Mouse (Mus musculus) hindlimb bud, embryonic 11.5 days (tissue): ENCODE results near the gene Gm853.
"Not testable (repeated sequence)": the region's sequence is repeated elsewhere in the genome, so short reads cannot be mapped to it uniquely, and the experiment has no call there.

Experiments
- DNase-seq: peaks from one replicate; pipeline ENCODE4 v3.0.0-alpha.2; 2012; ENCODE audit warnings: low read depth, low spot score; ENCODE audit errors: extremely low spot score

The Gm853 gene

DNA sequence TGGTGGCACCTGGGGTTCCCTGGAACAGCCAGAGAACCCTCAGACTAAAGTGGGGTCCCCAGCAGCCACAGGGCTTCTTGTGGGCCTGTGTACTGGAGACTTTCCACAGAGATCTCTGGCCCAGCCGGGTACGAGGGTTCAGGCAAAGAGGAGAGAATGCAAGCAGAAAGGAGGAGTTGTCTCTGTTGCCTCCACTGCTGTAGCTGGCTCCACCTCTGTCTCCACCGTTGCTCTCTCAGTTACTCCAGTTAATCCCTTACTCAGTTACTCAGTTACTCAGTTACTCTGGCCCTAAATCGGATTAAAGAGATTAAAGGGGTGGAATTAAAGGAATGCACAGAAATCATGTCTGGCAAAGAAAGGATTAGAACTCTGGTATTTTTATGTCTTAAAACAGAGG is at the start of gene Gm853:
TSS of gene Gm853 (minus strand) at position 223 of the 400 bp plus-strand sequence.
- no peak for DNase-seq

DNA sequence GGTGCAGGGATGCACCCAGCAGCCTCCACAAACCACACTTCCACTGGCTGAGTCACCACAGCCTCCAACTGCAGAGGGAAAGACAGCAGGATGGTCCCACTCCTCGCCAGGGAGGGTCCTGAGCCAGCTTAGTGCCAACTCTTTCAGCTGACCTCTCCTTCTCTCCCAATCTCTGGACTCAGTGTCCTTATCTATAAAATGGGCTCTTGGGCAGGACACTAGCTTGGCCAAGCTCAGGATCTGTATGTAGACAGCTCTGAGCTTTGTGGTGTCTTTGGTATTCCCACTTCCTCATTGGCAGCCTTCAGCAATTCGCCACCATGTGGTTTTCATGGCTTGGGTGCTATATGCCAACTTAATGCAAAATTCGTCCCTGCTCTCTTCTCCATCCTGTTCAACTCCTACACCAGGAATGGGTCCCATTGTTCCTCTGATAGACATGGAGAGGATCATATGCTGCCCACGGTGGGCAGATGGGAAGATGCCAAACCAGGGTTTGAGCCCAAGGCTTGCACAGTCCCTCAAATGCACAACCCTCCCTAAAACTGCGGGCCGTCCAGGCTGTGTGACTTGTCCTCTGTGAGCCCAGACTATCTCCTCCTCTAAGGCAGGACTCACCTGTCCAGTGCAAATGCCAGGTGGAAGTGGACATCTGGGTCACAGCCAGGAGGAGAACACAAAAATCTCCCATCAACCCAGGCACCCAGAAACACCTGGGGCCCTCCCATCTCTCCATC is 48.6 kb upstream of the Gm853 start:
- no peak for DNase-seq

DNA sequence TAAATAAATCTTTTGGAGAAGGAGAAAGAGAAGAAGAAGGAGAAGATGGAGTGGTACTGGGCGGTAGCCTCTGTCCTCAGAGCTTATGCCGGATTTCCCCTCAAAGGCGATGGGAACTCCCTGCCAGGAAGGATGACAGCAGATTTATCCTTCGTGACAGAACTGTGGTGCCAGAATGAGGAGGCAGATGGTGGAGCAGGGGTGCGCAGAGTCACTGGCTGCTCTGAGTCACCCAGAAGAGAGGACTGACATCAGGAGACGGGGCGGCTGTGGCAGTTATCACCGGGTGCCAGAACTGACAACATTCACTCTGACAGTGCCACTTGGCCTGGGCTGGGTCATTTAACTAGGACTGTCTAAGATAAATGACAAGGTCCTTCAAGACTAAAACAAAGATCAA is 47.9 kb upstream of the Gm853 start:
- DNase-seq = no peak

- DNase-seq = no peak
Measured at GRCm38 (mm10) chr4:130268736-130269135, 46.5 kb upstream of the Gm853 start.

- no peak for DNase-seq
Measured at GRCm38 (mm10) chr4:130267069-130267468, 44.9 kb upstream of the Gm853 start.

- no peak for DNase-seq
Measured at GRCm38 (mm10) chr4:130266601-130267000, 44.4 kb upstream of the Gm853 start.

DNA sequence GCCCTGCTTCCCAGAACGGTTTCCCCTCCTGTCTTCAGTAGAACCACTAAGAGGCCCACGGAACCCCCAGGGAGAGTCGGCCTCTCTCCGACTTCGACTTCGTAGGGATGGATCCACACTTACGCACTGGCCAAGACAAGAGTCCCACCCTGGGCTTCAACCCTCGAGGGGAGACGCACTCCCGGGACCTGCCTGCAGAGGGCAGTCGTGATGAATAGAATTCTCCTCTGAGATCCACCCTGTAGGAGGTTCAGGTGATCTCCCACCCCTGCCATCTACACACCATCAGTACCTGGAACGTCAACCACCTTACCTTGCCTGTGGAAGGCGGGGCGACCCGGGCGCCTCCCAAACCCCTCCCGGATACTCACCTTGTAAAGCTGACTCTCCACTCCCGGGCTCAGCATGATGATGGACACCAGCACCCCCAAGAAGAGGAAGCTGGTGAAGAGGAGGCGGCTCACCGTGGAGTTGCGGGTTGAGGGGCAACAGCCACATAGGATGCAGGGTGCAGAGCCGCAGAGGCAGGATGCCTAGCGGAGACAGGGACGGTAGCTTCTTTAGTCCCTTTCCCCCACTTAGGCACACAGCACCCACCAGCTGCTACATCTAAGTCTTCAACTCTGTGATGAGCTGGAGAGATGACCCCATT is 42.6 kb upstream of the Gm853 start:
- DNase-seq = no peak

DNA sequence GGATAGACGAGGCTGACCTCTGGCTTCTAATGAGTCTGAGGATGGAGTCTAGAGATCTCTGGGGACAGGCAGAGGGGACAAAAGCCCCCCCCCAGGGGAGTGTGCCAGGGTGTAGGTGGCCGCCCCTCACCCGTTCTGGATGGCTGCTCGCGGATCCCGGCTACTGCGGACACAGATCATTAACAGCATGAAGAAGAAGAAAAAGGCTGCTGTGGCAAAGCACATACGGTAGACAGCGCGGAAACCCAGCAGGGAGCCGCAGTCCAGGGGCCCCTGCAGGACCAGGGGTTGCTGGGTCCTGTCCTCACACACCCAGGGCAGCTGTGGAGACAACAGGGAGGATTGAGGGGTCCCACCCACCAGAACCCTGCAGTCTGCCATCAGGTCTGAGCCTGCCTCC is 41.9 kb upstream of the Gm853 start:
- DNase-seq = no peak

DNA sequence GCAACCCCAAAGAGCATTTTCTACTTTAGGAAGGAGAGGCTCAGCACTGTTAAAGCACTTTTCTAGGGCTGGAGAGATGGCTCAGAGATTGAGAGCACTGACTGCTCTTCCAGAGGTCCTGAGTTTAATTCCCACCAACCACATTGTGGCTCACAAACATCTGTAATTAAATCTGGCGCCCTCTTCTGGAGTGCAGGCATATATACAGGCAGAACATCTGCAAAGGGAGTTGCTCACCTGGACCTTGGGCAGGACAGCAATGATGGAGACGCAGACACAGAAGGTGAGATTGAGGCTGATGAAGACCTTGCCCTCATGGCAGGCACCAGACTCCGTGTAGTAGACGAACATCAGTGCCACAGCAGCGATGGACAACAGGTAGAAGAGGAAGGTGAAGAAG is 38.2 kb upstream of the Gm853 start:
- DNase-seq = no peak

GRCm38 (mm10) chr4:130252441-130253157 is 30.4 kb upstream of the Gm853 start:
- DNase-seq = no peak

DNA sequence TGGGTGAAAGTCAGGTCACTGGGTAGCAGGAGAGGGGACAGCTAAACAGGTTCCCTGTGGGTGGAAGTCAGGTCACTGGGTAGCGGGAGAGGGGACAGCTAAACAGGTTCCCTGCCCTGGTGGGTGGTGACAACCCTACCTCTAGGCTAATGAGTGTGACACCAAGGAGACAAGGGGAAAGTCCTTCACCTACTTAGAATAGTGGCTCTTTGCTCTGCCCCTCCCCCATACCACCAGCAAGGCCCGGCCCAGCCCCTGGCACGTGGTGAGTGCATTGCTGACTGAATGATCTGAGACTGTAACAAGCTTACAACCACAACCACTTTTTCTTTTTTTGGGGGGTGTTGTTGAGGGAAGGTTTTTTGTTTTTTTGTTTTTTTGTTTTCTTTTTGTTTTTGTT is 29.6 kb upstream of the Gm853 start:
- no peak for DNase-seq

DNA sequence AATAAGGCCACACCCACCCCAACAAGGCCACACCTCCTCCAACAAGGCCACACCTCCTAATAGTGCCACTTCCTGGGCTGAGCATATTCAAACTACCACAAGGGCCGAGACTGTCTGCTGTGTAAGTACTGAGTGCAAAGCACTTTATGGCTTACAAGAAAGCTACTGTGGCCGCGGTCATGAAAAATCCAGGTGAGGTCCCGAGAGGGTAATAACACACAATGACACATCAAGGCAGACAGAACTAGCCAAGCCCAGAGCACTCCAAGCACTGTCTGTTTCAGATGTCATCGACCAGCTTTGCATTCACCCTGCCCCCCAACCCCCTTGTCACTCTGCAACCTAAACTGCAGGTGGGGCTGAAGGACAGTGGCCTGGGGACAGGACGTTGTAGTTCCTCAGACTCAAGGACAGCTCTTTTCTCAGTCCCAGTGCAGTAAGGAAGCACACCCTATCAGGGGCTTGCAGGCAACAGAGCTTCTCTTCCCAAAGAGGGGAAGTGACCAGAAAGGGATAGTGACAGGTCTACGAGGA is 29.0 kb upstream of the Gm853 start:
- DNase-seq = no peak

- no peak for DNase-seq
Measured at GRCm38 (mm10) chr4:130248636-130249035, 26.4 kb upstream of the Gm853 start.

- DNase-seq = peak; percentile 73
Measured at GRCm38 (mm10) chr4:130246132-130246531, 23.9 kb upstream of the Gm853 start.

DNA sequence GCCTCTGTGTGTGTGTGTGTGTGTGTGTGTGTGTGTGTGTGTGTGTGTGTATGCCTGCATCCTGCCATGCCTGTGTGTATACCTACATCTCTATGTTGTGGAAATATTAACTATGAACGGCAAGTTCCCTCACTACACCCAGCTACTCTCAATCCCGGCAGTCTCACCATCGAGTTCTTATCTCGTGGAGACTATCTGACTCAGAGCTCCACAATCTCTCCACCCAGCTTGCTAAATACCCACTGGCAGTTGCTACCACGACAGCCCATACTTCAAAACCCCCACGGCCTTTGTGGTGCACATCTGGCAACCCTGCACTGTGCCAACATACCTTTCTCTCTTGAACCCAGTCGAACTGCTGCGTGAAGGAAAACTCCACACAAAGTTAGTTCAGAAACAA is 22.5 kb upstream of the Gm853 start:
- DNase-seq = no peak

DNA sequence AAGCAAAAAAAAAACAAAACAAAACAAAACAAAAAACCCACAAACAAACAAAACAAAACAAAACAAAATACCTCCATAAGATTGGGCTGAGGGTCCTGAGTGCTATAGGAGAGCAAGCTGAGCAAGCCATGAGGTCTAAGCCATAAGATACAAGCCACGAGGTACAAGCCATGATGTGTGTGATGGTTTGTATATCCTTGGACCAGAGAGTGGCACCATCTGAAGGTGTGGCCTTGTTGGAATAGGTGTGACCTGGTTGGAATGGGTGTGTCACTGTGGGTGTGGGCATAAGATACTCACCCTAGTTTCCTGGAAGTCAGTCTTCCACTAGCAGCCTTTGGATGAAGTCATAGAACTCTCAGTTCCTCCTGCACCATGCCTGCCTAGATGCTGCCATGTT is 21.4 kb upstream of the Gm853 start:
- not testable (repeated sequence) for DNase-seq

GRCm38 (mm10) chr4:130242956-130243355 is 20.8 kb upstream of the Gm853 start:
- DNase-seq = no peak

GRCm38 (mm10) chr4:130240695-130241094 is 18.5 kb upstream of the Gm853 start:
- DNase-seq = no peak

DNA sequence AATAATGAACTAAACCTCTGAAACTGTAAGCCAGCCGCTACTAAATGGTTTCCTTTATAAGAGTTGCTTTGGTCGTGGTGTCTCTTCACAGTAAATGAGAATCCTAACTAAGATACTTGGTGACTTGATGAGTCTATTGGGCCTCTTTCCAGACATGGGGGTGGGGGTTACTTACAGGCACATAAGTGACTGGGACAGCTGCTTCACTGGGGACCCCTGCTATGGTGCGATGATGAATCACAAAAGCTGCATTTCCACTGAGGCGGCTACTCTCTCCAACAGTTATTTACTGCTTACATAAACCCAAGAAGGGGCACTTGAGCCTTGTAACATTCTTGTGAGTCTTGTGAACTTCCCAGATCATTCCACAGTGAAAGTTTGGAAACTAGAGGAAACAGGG is 15.4 kb upstream of the Gm853 start:
- DNase-seq = no peak

- no peak for DNase-seq
Measured at GRCm38 (mm10) chr4:130236361-130236760, 14.2 kb upstream of the Gm853 start.

GRCm38 (mm10) chr4:130224071-130224470 is 1.9 kb upstream of the Gm853 start:
- DNase-seq = no peak

GRCm38 (mm10) chr4:130220176-130220575 is 2.0 kb downstream of the Gm853 start:
- no peak for DNase-seq
